Mouse (Mus musculus) inflammation-experienced regulatory T-cells, adult 6 months (primary cell): ENCODE results near the gene Mrps15. TPM values are rescaled to one million over a fixed set of nuclear protein-coding genes. Genes with fewer than 3 reads are reported as not detected.
A peak's percentile ranks its signal among the peaks of the same experiment; 100 is the strongest.

Experiments used
- ATAC-seq: one replicate; pipeline ENCODE4 v1.8.0; 2017
- polyA plus RNA-seq, 3 experiments: library from polyadenylated mRNA; unstranded; fragments of 100-300 nt; shearing (Covaris generic); gene quantifications; one replicate each; pipeline ENCODE4 v1.2.1; 2017

Mrps15 gene
- polyA plus RNA-seq = 10 to 100 TPM; 56.3 to 65.7 (median 64.4) TPM

DNA sequence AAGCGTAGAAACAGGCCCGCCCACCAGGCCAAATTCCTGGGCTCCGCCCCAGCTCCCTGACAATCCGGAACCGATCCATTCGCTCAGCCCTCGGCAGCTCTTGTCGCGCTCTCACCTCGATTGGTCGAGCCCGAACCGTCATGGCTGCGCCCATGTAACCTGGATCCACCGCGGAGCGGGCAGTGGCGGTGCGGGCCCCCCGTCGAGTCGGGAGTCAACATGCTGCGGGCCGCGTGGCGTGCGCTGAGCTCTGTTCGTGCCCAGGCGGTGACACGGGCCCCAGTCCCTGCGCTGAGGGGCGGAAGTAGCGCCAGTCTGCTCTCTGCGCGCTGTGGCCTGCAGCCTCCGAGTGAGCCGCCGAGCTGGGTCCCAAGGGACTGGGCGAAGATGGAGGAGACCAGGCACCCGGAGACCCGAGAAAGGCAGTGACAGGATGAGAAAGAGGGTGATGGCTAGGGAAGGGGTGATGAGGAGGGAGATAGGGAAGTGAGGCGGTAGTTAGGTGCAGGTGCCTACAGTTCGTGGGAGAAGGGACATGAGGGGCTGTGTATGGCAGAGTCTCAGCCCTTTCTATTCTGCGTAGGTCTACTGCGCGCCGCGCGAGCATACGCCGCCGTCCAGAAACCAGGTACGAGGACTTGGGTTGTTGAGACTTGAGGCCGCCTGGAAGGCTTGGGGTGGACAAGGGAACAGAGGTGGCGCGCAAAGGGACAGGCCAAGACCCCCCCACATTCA, at the start of gene Mrps15:
Gene Mrps15 (plus strand): TSS at position 75 of the 735 bp plus-strand sequence.
- peak; percentile 98 for ATAC-seq

DNA sequence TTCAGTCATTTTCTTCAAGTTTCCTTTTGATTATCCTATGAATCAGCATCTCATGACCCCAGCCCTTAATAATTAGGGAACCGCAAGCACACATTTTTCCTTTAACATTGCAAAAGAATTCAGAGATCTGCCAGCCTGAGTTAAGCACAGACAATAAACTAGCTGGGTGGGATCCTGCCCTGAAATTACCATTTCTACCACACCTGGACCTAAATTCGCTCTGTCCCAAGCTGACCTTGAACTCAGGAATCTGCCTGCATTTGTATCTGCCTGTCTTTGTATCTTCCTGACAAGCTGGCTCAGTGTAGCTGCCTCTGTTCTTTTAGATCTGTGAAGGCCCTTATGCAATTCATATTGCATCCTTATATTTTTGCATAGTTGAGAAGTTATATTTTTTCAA, 48.9 kb upstream of the Mrps15 start:
- no peak for ATAC-seq

DNA sequence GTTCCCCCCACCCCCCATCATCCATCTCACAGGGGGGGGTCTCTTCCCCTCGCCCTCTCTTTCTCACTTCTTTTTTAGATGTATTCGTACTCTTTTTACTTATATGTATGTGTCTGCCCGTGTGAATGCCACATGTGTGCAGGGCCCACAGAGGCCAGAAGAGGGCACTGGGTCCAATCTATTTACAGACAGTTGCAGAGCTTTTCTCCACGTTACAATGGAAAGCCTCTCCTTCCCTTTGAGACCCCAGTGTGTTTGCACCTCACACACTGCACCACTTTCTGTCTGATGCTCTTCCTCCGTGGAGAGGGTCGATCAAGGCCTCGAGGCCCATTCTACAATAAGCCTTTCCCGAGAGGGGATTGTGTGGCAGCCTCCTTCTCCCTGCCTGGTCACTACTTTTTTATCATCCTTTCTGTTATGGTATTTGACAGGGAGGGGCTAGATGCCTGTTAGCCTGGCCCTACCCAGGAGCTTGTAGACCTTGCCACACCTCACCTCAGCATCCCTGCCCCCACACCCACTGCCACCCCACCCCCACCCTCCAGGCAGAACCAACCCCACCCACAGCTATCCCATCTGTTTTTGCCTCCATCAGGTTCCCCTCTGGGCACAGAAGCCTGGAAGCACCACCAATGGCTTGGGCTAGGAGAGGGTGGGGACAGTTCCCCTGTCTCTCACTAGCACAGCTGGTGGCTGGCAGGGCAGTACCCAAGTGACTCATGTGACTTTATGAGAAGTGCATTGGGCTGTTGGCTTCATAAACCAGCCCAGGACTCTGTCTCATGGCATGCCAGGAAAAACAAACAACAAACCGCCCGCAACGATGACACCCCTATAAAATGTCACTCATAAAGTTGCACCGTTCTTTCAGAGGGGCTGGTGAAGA, 45.2 kb upstream of the Mrps15 start:
- no peak for ATAC-seq

DNA sequence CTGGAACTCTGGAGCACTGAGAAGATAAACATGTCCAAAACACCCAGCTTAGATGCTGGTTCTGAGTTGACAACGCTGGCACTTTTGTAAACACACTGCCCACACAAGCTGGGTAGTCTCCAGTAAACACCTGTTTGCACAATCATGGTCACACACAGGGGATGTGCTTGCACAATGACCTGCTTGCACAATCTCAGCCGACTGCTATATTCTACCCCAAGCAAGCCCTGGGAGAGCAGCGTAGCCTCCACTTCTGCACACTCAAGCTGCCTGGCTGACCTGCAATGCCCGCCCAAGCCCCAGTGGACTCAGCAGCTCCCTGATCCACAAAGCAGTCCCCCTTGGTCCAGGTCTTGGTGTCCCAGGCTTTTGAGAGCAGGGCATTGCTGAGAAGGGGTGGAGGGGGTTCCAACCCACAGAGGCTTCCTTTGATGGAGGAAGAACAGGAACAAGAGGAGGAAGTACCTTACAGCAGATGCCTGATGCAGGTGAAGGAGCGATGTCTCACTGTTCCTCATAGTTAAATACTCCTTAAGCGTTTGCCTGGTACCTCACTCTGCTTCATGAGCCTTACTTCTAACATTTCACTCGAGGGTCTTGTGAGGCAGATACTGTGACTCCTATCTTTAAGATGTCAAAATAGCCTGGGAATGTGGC, 28.9 kb upstream of the Mrps15 start:
- ATAC-seq = no peak

- no peak for ATAC-seq
Measured at GRCm38 (mm10) chr4:126018966-126019538, 27.7 kb upstream of the Mrps15 start.

DNA sequence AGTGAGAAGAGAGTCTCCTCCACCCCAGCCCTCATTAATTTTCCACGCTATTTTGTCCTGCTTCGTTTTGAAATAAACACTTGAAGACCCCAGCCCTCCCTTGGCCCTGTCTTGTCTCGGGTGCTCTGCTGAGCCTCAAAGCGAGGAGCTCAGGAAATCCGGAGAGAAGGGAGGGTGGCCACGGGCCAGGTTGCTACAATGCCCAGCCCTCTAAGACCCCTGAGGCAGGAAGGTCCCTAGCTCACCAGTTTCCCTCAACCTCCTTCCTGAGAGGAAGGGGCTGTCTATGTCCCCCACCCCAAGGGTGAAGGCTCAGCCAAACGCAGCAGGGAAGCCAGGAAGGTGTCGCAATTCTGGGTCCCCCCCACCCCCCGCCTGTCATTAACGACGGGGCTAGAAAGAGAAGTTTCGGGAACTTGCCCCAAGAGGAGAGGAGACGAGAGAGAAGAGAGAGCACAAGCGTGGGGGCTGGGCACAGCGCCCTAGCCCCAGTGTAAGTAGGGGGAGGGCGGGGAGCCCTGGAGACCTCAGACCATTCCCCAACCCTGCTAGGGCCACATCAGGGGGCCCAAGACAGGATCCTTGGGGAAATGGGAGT, 22.3 kb upstream of the Mrps15 start, which contains the start of gene Csf3r:
Gene Csf3r (plus strand): TSS at position 248 of the 598 bp plus-strand sequence.
- no peak for ATAC-seq

DNA sequence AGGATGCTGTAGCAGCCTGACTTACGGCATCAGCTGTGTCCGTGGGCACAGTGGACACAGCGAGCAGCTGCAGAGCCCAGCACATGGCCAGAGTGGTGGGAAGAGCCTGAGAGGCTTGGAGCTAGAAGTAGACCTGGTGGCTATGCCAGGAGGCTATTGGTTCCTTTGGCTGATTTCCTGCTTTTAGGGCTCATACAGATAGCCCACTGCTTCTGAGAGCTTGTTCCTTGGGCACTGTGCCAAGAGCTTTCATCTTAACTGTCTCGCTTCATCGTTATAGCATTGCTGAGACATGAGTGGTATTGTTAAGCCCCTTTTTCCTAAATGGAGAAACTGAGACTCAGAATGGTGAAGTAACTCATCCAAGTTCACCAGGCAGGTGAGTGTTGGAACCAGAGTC, 20.9 kb upstream of the Mrps15 start:
- no peak for ATAC-seq

DNA sequence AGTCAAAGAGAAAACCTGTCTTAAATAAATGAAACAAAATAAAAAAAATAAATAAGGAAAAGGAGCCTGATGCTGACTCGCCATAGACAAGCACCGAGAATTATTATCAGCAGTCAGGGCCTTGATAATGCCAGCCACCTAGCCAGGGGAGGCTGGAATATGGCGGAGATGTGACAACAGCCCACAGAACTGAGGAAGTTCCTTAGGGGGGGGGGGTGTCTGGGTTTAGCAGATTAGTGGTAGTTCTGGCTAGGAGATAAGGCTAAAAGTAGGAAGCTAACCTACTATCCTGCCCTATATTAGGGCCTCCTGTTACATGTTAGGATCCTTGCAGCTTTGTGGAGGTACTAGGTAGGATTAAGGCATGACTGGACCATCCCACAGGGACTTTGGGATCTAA, 18.7 kb upstream of the Mrps15 start:
- no peak for ATAC-seq

DNA sequence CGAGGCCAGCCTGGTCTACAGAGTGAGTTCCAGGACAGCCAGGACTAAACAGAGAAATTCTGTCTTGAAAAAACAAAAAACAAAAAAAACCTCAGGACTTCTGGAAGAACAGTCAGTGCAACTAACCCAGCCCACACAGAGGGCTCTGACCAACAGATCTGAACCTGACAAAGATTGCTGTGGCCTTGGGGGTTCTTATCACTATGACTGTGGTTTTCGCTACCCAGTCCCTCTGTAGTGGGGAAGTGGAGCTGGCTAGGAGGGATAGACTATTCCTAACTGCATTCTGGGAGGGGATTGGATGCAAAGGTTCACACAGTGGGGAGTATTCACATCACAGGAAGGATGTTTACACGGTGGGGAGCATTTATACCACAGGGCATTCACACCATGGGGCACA, 17.7 kb upstream of the Mrps15 start:
- ATAC-seq = no peak

GRCm38 (mm10) chr4:126030705-126031104, 16.0 kb upstream of the Mrps15 start:
- no peak for ATAC-seq

GRCm38 (mm10) chr4:126035413-126035812, 11.3 kb upstream of the Mrps15 start:
- ATAC-seq = no peak

DNA sequence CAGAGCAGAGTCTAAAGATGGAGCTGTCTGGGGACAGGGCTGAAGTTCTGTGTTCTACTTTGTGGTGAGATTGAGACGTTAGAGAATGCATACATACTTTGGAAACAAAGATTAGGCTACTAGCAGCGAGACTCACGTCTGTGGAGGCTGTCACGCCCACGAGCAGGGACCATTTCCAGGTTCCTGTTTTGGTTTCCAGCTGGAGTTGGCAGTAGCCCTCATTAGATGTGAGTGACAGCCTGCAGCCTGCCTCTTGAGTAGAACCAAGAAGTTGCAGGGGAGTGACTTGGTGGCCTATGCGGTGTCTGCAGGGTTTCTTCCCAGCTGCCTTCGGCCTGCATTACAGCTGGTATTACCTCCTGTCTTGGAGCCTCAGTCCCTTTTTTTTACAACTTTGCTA, 4.9 kb downstream of the Mrps15 start:
- ATAC-seq = no peak

DNA sequence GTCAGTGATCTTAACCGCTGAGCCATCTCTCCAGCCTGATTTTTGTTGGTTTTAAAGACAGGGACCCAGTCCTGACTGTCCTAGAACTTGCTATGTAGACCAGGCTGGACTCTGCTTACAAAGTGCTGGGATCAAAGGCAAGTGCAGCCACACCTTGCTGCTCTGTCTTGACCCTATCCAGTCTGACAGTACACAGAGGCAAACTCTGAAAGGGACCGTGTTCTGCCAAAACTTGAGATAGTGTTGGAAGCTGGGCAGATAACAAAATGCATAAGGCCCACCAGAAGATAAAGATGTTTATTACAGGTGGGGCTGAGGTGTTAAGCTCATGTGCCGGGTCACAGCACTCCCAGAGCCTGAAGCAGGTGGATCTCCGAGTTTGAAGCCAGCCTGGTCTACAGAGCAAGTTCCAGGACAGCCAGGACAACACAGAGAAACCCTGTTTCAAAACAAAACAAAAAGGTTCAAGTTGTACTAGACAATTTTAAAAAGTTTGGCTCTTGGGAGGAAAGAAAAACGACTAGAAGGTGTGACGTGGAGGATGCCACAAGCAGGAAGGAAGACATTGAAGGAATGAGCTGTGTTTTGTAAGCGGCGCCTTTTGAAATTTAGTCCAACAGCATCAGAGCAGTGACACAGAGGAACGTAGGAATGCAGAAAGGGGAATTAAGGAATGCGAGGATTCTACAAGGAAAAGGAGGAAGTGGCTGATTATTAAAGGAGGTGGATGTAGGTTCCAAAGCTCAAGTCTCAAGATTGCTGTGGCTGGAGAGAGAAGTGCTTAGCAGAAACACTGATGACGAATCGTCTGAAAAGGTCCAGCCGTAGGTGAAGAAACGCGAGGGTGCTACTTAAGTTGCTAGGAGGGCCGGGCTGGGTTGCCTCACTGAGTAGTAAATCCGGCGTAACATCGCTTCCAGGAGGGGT, 10.7 kb downstream of the Mrps15 start:
- ATAC-seq = no peak

DNA sequence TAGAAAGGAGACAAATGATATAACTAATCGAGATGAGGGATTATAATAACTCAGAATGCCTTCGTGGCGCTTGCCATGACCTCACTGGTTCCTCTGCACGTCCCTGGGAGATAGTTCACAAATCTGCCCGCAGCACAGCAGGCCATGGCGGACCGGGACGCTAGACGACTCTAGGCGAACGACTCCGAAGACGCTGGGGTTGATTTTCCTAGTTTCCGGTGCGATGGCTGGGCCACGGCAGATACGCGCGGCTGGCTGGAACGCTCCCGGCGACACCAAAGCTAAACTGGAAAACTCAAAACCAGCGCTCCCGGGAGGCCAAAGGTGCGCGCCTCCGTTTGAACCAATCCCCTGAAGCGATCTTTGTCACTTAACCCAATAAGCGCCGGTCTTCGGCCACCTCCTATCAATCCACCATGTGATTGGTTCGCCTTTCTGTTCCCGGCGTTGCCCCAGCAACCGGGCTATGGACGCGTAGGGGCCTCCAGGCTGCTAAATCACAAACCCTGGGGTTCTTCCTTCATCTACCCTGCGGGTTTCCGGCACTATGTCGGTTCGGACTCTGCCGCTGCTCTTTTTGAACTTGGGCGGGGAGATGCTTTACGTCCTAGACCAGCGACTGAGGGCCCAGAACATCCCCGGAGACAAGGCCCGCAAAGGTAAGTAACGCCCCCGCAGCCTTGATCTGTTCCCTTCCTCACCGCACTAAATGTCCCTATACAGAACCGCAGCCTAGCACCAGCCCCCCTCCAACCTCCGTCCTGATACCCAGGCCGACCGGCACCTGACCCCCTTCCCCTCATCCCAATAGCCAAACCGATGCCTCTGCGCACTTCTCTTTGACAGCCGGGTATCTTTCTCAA, 11.6 kb downstream of the Mrps15 start, which contains the start of gene Oscp1:
Gene Oscp1 (plus strand): TSS at position 432 of the 863 bp plus-strand sequence.
- peak; percentile 98 for ATAC-seq

DNA sequence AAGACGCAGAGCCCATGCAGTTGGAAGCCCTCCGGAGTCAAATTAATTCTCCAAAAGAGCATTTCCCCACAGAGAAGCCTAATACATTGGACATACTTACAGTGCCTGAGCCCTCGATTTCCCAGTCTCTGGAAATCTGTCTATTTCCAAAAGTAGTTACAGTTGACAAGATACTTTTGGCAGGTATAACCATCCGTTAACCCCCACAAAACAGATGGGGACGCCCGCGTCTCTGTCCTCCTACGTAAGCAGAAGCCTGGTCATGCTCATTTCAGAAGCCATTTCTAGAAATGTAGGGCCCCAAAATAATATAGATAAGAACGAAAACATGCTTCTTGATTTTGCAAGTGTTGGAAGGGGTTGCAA, 12.3 kb downstream of the Mrps15 start:
- ATAC-seq = no peak

DNA sequence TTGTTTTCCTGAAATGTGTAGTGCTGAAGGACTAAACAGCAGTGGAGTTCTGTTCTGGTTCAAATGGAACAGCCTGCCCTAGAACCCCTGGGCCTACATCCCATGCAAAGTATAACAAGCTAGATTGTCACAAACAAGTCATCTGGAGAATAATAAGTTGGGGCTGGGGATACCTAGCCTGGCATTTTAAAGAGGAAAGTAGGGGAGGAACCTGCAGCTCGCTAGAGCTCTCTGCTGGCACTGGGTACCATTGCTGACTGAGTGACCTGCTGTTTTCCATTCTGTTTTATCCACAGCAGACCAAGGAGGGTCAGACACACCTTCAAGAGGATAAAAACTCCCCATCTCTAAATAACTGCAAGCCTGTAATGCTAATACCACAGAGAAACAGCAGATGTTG, 16.1 kb downstream of the Mrps15 start:
- no peak for ATAC-seq

DNA sequence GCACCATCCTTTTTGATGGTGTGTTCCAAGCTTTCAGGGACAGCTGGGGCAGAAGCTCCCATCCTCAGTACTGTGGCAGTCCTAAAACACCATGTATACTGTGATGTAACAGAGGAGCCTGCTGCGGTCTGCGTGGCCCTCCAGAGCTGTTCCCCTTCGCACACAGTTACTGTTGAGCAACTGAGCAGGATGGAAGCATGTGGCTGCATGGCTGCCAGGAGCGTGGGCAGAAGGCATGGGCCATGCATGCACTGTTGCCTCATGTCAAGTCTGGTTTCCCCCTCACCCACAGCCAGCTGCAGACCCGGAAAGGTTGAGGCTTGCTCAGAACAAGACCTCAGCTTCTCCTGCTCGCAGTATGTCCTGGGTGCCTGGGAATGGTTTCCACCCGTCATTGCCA, 18.5 kb downstream of the Mrps15 start:
- no peak for ATAC-seq

GRCm38 (mm10) chr4:126067401-126068077, 20.8 kb downstream of the Mrps15 start:
- ATAC-seq = no peak

DNA sequence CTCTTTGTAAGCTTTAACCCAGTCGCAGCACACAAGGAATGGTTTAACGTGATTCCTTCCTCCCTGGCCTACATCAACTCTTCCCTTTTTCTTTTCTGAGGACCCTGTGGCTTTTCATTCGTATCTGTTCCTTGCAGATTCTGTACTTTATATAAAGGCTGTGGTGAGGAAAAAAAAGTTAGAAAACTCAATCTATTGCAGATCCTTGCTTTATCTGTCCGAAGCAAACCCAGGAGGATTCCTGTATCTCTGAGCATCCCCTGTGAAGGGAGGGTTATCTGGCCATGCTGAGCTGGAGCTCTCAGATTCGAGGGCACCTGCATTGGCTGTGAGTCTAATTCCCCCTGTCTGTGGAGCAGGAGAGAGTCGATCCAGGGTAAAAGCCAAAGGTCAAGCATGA, 22.1 kb downstream of the Mrps15 start:
- no peak for ATAC-seq

DNA sequence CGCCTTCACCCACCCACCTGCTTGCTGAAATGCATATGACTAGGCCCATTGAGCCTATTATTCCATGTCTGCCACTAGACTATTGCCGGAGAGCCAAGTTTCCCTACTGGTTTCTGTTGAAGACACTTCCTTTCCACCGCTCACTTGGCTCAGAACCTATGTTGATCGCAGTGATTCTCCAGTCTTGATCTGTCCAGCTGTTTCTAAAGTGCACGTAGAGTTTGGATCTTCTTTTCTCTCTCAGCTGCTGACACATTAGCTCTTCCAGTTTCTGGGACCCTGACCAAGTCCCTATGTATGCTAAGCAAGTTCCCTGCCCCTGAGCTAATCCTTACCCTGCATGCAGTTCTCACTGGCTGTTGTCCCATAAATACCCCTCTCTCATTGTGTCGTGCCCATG, 31.1 kb downstream of the Mrps15 start:
- ATAC-seq = no peak
